Mouse (Mus musculus) heart, adult 8-10 months (tissue): Measurements from ENCODE around the gene Zfp369. TPM values are rescaled to one million over a fixed set of nuclear protein-coding genes. Genes with fewer than 3 reads are reported as not detected.
A peak's percentile ranks its signal among the peaks of the same experiment; 100 is the strongest.
"Not testable (repeated sequence)": the region's sequence is repeated elsewhere in the genome, so short reads cannot be mapped to it uniquely, and the experiment has no call there.

Source experiments
- DNase-seq: peaks from one replicate; pipeline ENCODE4 v3.0.0; 2022; ENCODE audit warnings: low spot score
- total RNA-seq, 4 experiments: library from RNA; stranded (reverse); gene quantifications; 2 replicates each; pipeline ENCODE4 v1.2.4; 2022

Gene Zfp369
- 10 to 100 TPM; 20.1 to 26.1 (median 21.2) TPM for total RNA-seq

GRCm38 (mm10) chr13:65278383-65279341, at the start of gene Zfp369:
Gene Zfp369, plus strand, starts transcription at chr13:65278814.
- DNase-seq, result peak; percentile 96

- no peak for DNase-seq
Observed at GRCm38 (mm10) chr13:65237211-65237610, 41.4 kb upstream of the Zfp369 start.

GRCm38 (mm10) chr13:65240509-65241098, 38.0 kb upstream of the Zfp369 start:
- DNase-seq, result peak; percentile 96

- peak; percentile 90 for DNase-seq
Observed at GRCm38 (mm10) chr13:65241099-65241626, 37.5 kb upstream of the Zfp369 start.

- no peak for DNase-seq
Observed at GRCm38 (mm10) chr13:65241627-65242318, 36.8 kb upstream of the Zfp369 start.

GRCm38 (mm10) chr13:65242319-65242787, 36.3 kb upstream of the Zfp369 start:
- no peak for DNase-seq

GRCm38 (mm10) chr13:65243273-65243672, 35.3 kb upstream of the Zfp369 start:
- no peak for DNase-seq

GRCm38 (mm10) chr13:65258175-65258954, 20.2 kb upstream of the Zfp369 start:
- no peak for DNase-seq

GRCm38 (mm10) chr13:65259239-65259638, 19.4 kb upstream of the Zfp369 start, which contains the start of gene Gm10775:
Gene Gm10775, plus strand, starts transcription at chr13:65259539.
- DNase-seq, result no peak

GRCm38 (mm10) chr13:65262086-65262485, 16.5 kb upstream of the Zfp369 start:
- no peak for DNase-seq

- no peak for DNase-seq
Observed at GRCm38 (mm10) chr13:65277994-65278382, 626 bp upstream of the Zfp369 start.

- DNase-seq, result no peak
Observed at GRCm38 (mm10) chr13:65286771-65287170, 8.2 kb downstream of the Zfp369 start.

- DNase-seq, result no peak
Observed at GRCm38 (mm10) chr13:65296354-65296753, 17.7 kb downstream of the Zfp369 start.

- DNase-seq, result peak; percentile 7
Observed at GRCm38 (mm10) chr13:65310849-65311248, 32.2 kb downstream of the Zfp369 start.

- no peak for DNase-seq
Observed at GRCm38 (mm10) chr13:65311311-65311755, 32.7 kb downstream of the Zfp369 start.

GRCm38 (mm10) chr13:65311826-65312225, 33.2 kb downstream of the Zfp369 start:
- DNase-seq, result no peak

GRCm38 (mm10) chr13:65348501-65348900, 69.9 kb downstream of the Zfp369 start:
- not testable (repeated sequence) for DNase-seq

GRCm38 (mm10) chr13:65351768-65352167, 73.2 kb downstream of the Zfp369 start:
- DNase-seq, result not testable (repeated sequence)
